Mouse (Mus musculus): ENCODE data around the gene Sdr42e1. TPM values are rescaled to one million over a fixed set of nuclear protein-coding genes. Genes with fewer than 3 reads are reported as not detected.

Gene Sdr42e1
- total RNA-seq, 1 experiment from 2014 or later, result 0.76 TPM

Other genes with a start within 250 kb of the Sdr42e1 start
- 189 to 215 TPM (median 210 TPM) in 3 replicates for gene Plcg2, start 175.4 kb downstream of the Sdr42e1 start, total RNA-seq (2017)
- gene Hsd17b2, start 28.2 kb upstream of the Sdr42e1 start, total RNA-seq (2017), result 0.39 to 4.9 TPM (median 1.7 TPM) in 3 replicates
- gene Mphosph6, start 128.3 kb upstream of the Sdr42e1 start, total RNA-seq (2017), result 25.1 to 33.7 TPM (median 25.4 TPM) in 3 replicates